Mouse (Mus musculus) CH12.LX (cell line): ENCODE measurements around the gene Itga9. TPM values are rescaled to one million over a fixed set of nuclear protein-coding genes. Genes with fewer than 3 reads are reported as not detected.

Experiments used
- DNase-seq: peaks from one replicate; pipeline ENCODE4 v3.0.0-alpha.2; 2013; ENCODE audit errors: extremely low read depth
- H3K27ac ChIP-seq: 2 replicates; pipeline ENCODE4 v1.5.1; 2012; ENCODE audit warnings: low read depth, mild to moderate bottlenecking, control low read depth, moderate library complexity; ENCODE audit not compliant: insufficient read depth
- H3K27me3 ChIP-seq: replicated peaks from 2 replicates; pipeline ENCODE3; 2012; ENCODE audit warnings: inconsistent platforms
- H3K36me3 ChIP-seq, 2 experiments: replicated peaks in 1 of 2; 2 replicates each; pipeline versions ENCODE3 to v1.6.1; 2012; ENCODE audit warnings: inconsistent platforms in 1 of 2, low read length in 1 of 2, mild to moderate bottlenecking in 1 of 2, mixed read lengths in 1 of 2, moderate library complexity in 1 of 2; ENCODE audit not compliant: control insufficient read depth in 1 of 2, insufficient read depth in 1 of 2
- H3K4me1 ChIP-seq, 2 experiments: 2 replicates each; pipeline ENCODE4 v1.6.1; 2012; ENCODE audit warnings: inconsistent platforms in 1 of 2, moderate library complexity in 1 of 2; ENCODE audit not compliant: insufficient read depth in 2 of 2, control insufficient read depth in 1 of 2
- H3K4me2 ChIP-seq: 2 replicates; pipeline ENCODE4 v1.6.1; 2012; ENCODE audit warnings: low read depth, mild to moderate bottlenecking, control low read depth; ENCODE audit not compliant: poor library complexity, insufficient read depth, severe bottlenecking
- H3K4me3 ChIP-seq, 3 experiments: fragments of 150-350 bp in 1 of 3; sonication (generic) in 1 of 3; replicated peaks in 1 of 3; 2 replicates each; pipeline versions ENCODE3 to v1.5.1; 2011 to 2012; ENCODE audit warnings: low read depth in 2 of 3, low read length in 2 of 3, mild to moderate bottlenecking in 2 of 3, moderate library complexity in 2 of 3, control low read depth in 1 of 3, improper control_type of control experiment in 1 of 3, inconsistent platforms in 1 of 3, mixed read lengths in 1 of 3; ENCODE audit not compliant: poor library complexity in 1 of 3
- H3K79me2 ChIP-seq: replicated peaks from 2 replicates; pipeline ENCODE4 v1.6.1; 2012; ENCODE audit warnings: mild to moderate bottlenecking, moderate library complexity; ENCODE audit not compliant: control insufficient read depth, poor library complexity, insufficient read depth, severe bottlenecking; ENCODE audit errors: extremely low read depth
- H3K9ac ChIP-seq: 2 replicates; pipeline ENCODE4 v1.6.1; 2012; ENCODE audit warnings: low read depth, mild to moderate bottlenecking, control low read depth, moderate library complexity; ENCODE audit not compliant: insufficient read depth
- H3K9me3 ChIP-seq: replicated peaks from 2 replicates; pipeline ENCODE3; 2012; ENCODE audit warnings: low read length, inconsistent platforms, mixed read lengths
- BHLHE40 ChIP-seq: IDR thresholded peaks from 2 replicates; pipeline ENCODE4 v1.6.1; 2011; ENCODE audit warnings: mild to moderate bottlenecking, low read depth, low read length, improper control_type of control experiment
- CHD1 ChIP-seq: IDR thresholded peaks from 2 replicates; pipeline ENCODE4 v1.6.1; 2012; ENCODE audit warnings: low read depth, low read length, improper control_type of control experiment, inconsistent platforms
- CHD2 ChIP-seq: IDR thresholded peaks from 2 replicates; pipeline ENCODE4 v1.6.1; 2011; ENCODE audit warnings: low read length, improper control_type of control experiment
- EP300 ChIP-seq: IDR thresholded peaks from 2 replicates; pipeline ENCODE4 v1.6.1; 2011; ENCODE audit warnings: low read length, improper control_type of control experiment
- IRF4 ChIP-seq: IDR thresholded peaks from 2 replicates; pipeline ENCODE4 v1.6.1; 2014; ENCODE audit warnings: low read depth, mild to moderate bottlenecking, inconsistent platforms, low read length, improper control_type of control experiment
- JUN ChIP-seq: IDR thresholded peaks from 2 replicates; pipeline ENCODE4 v1.6.1; 2011; ENCODE audit warnings: low read depth, mild to moderate bottlenecking, low read length, improper control_type of control experiment, moderate library complexity; ENCODE audit not compliant: insufficient read depth
- KAT2A ChIP-seq: IDR thresholded peaks from 2 replicates; pipeline ENCODE4 v1.6.1; 2012; ENCODE audit warnings: low read length, improper control_type of control experiment, inconsistent platforms; ENCODE audit not compliant: insufficient replicate concordance
- MAFK ChIP-seq: IDR thresholded peaks from 2 replicates; pipeline ENCODE4 v1.6.1; 2011; ENCODE audit warnings: low read length, improper control_type of control experiment; ENCODE audit not compliant: insufficient replicate concordance
- MAX ChIP-seq: IDR thresholded peaks from 2 replicates; pipeline ENCODE4 v1.6.1; 2011; ENCODE audit warnings: low read length, improper control_type of control experiment
- MAZ ChIP-seq: IDR thresholded peaks from 2 replicates; pipeline ENCODE4 v1.6.1; 2012; ENCODE audit warnings: low read depth, mild to moderate bottlenecking, inconsistent platforms, low read length, improper control_type of control experiment, moderate library complexity
- MYC ChIP-seq: IDR thresholded peaks from 2 replicates; pipeline ENCODE4 v1.6.1; 2011; ENCODE audit warnings: low read depth, mild to moderate bottlenecking, improper control_type of control experiment, low read length
- NELFE ChIP-seq: IDR thresholded peaks from 2 replicates; pipeline ENCODE4 v1.6.1; 2011; ENCODE audit warnings: low read depth, low read length, improper control_type of control experiment
- NRF1 ChIP-seq: IDR thresholded peaks from 2 replicates; pipeline ENCODE4 v1.6.1; 2014; ENCODE audit warnings: low read depth, mild to moderate bottlenecking, inconsistent platforms, low read length, improper control_type of control experiment, moderate library complexity
- POLR2A ChIP-seq: IDR thresholded peaks from 2 replicates; pipeline ENCODE4 v1.6.1; 2011; ENCODE audit warnings: low read depth, mild to moderate bottlenecking, improper control_type of control experiment, low read length
- POLR2AphosphoS2 ChIP-seq: IDR thresholded peaks from 2 replicates; pipeline ENCODE4 v1.6.1; 2011; ENCODE audit warnings: low read depth, low read length, improper control_type of control experiment
- RCOR1 ChIP-seq: conservative IDR thresholded peaks from 2 replicates; pipeline ENCODE4 v1.6.1; 2012; ENCODE audit warnings: low read depth, mild to moderate bottlenecking, inconsistent platforms, low read length, improper control_type of control experiment
- SIN3A ChIP-seq: IDR thresholded peaks from 2 replicates; pipeline ENCODE4 v1.6.1; 2012; ENCODE audit warnings: low read length, improper control_type of control experiment, inconsistent platforms
- USF2 ChIP-seq: conservative IDR thresholded peaks from 2 replicates; pipeline ENCODE4 v1.6.1; 2011; ENCODE audit warnings: low read depth, low read length, improper control_type of control experiment
- dilution Hi-C: fragments of 300-500 bp; cut with MboI; formaldehyde crosslinking; loops from 2 replicates; pipeline ENCODE4 v1.14.3; 2020; ENCODE audit warnings: low sequenced_read_pairs; ENCODE audit not compliant: extremely low pct_unique_long_range_greater_than_20kb, extremely low pct_ligation_motif_present
- in situ Hi-C: fragments of 300-500 bp; cut with MboI; formaldehyde crosslinking; loops from 3 replicates; pipeline ENCODE4 v1.14.3; 2019; ENCODE audit warnings: low sequenced_read_pairs, low pct_ligation_motif_present, low pct_unique_long_range_greater_than_20kb, mixed read lengths
- polyA plus RNA-seq: library from polyadenylated mRNA; unstranded; fragments of >175 nt; gene quantifications from 2 replicates; pipeline ENCODE4 v1.2.1, GENCODE M21; 2012; ENCODE audit warnings: low read depth; ENCODE audit not compliant: insufficient read length
- total RNA-seq, 2 experiments: library from RNA; depleted of rRNA; stranded (reverse); fragments of 300-350 nt in 1 of 2; fragments of >200 nt in 1 of 2; gene quantifications; 2 replicates each; pipeline ENCODE4 v1.2.3; 2012 to 2014

Itga9 gene
- total and polyA plus RNA-seq, 3 experiments, result 0.19 TPM; not detected in 2

DNA sequence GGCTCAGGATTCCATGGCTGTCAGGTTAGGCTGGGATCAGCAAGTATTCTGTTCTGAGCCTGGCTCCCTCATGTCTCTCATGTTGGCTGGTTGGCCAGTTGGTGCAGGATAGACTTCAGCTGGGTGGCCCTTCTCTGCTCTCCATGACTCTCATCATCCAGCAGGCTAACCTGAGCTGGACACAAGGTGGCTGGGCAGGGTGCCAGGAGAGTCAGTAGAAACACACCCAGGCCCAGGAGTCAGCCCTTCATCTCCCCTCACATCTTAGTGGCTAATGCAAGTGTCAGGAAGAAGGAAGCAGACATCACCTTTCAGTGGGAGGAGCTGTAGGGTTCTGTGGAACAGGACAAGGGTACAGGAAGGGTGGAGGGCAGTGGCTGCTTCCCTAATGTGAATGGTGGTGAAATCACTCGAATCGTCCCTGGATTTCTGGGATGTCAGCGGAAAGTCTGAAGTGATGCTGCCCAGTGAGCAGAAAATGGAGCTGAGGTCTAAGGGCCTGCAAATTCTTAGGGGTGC lies 12.3 kb downstream of the Itga9 start:
- no peak for DNase-seq
- dilution Hi-C loops, result no loop called here
- peaks cover 32% of the 10 kb centered on the region for H3K27me3 ChIP-seq
- no peaks in the 10 kb centered on the region for H3K9me3 ChIP-seq
- no peak overlapping the region for H3K9ac ChIP-seq
- H3K4me1 ChIP-seq, result no peaks in the 10 kb centered on the region; a peak in 1 of 4 replicates
- no peak overlapping the region for H3K4me2 ChIP-seq
- no peaks in the 10 kb centered on the region for H3K79me2 ChIP-seq
- in situ Hi-C loops, result no loop called here
- no peak for TF ChIP-seq POLR2AphosphoS2
- no peak for TF ChIP-seq IRF4
- no peak for TF ChIP-seq NRF1
- no peak for TF ChIP-seq MYC
- TF ChIP-seq MAX, result no peak
- no peak for TF ChIP-seq BHLHE40
- no peak for TF ChIP-seq KAT2A
- no peak for TF ChIP-seq SIN3A
- no peak for TF ChIP-seq CHD1
- TF ChIP-seq JUN, result no peak
- H3K27ac ChIP-seq, result no peak overlapping the region
- H3K36me3 ChIP-seq, result no peaks in the 10 kb centered on the region
- H3K4me3 ChIP-seq, result no peak overlapping the region

DNA sequence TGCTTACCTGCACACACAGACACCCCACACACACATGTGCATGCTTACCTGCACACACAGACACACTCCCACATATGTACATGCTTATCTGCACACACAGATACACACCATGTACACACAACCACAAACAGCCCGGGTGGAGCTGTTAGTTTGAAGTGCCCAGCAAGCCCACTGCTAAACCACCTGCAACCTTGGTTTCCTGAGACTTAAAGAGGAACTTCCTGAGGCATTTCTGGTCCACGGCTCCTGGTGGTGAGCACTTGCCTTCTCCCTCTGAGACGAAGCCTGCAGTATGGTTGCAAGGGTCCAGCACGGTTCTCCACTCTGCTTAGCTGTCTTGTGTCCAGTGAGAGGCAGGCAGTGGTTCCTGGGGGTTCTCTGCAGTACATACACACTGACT lies 14.3 kb downstream of the Itga9 start:
- peaks cover 45% of the 10 kb centered on the region for H3K27me3 ChIP-seq
- no peaks in the 10 kb centered on the region for H3K79me2 ChIP-seq
- dilution Hi-C loops, result no loop called here
- no peaks in the 10 kb centered on the region; a peak in 1 of 4 replicates for H3K4me1 ChIP-seq
- no peak overlapping the region for H3K27ac ChIP-seq
- no peak overlapping the region for H3K4me2 ChIP-seq
- H3K36me3 ChIP-seq, result no peaks in the 10 kb centered on the region
- in situ Hi-C loops, result no loop called here
- no peak for TF ChIP-seq CHD1
- TF ChIP-seq MAZ, result no peak
- no peak for TF ChIP-seq NRF1
- no peak for TF ChIP-seq RCOR1
- TF ChIP-seq POLR2A, result no peak
- no peak for TF ChIP-seq CHD2
- no peak for TF ChIP-seq EP300
- TF ChIP-seq NELFE, result no peak
- no peak for TF ChIP-seq POLR2AphosphoS2
- no peak for TF ChIP-seq MAX
- no peak for TF ChIP-seq USF2
- TF ChIP-seq IRF4, result no peak
- TF ChIP-seq MAFK, result no peak
- no peak overlapping the region for H3K9ac ChIP-seq
- no peak overlapping the region for H3K4me3 ChIP-seq
- no peaks in the 10 kb centered on the region for H3K9me3 ChIP-seq
- DNase-seq, result no peak
